Mouse (Mus musculus) activated CD4-positive, CD25-positive, alpha-beta regulatory T cell, adult 4 months (primary cell): ENCODE measurements at regions not wholly inside any gene's neighbourhood (a gene's known extent, or its start where the extent isn't known, plus 50 kb on each side); places are given as distances from the start of the nearest gene placed in this dataset.

Experiments used
- ATAC-seq: one replicate; pipeline ENCODE4 v1.8.0; 2017

GRCm38 (mm10) chr7:129772540-129773331, 181.1 kb downstream of the Wdr11 start:
- no peak for ATAC-seq

DNA sequence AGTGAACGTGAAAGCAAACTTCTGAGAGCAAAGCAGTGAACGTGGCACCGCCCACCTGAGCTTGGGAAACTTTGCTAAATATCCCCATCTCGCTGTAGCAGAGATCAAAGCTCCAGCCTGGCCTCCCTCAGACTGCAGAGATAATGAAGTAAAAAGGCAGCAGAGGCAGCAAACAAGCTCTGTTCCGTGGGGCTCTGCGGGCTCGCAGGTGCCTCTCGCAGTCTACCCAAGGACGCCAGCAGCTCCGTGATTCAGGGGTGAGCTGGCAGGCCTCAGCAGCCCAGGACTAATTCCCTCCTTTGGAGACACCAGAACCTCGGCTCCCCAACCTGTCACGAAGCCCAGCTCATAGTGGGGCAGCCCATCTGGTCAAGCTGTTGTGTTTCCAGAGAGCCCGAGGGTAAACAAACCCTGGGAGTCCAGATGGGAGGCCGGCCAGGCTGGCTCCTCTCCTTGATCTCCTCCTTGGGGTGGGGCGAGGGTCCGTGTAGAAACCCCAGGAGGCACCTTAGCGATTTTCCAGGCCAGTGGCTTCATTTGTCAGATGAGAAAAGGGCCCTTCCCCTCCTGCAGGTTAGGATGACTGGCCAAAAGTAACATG, 182.7 kb downstream of the Wdr11 start:
- ATAC-seq = no peak

DNA sequence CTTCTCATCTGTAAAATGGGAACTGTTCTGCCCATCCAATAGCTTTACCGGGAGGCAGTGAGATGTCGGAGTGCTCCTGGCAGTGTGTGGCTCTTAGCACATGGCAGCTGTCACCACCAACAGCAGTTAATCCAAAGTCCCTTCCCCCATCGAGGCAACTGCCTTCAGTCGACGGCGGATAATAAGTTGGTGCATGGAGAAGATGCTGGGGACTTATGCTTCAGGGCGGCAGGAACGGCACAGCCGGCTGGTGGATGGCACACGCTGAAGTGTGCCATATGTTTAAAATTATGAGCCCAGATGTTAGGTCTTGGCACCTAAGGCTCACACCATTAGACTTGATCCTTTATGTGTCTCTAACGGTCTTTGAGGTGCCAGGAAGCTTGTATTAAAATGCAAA, 183.5 kb downstream of the Wdr11 start:
- ATAC-seq = no peak

GRCm38 (mm10) chr7:129778842-129779421, 187.3 kb downstream of the Wdr11 start:
- ATAC-seq = no peak

GRCm38 (mm10) chr7:129779939-129780338, 188.3 kb downstream of the Wdr11 start:
- ATAC-seq = no peak

DNA sequence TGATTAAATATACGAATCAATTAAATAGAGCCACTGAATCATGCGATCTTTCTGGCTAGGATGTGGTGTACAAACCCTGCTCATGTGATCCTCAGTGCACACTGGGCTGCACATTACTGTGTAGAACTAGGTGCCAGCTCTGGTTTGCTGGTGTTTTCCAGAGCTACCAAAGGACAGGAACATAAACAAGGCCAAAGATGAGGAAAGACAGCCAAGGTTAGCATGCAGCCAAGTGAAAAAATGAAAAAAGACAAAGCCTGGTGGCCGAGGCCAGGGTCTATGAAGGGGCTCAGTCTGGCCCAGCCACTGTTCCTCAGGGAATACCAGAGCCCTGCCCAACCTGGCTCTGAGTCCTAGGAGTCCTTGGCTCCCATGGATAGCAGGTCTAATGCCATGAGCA, 190.1 kb downstream of the Wdr11 start:
- ATAC-seq = no peak

DNA sequence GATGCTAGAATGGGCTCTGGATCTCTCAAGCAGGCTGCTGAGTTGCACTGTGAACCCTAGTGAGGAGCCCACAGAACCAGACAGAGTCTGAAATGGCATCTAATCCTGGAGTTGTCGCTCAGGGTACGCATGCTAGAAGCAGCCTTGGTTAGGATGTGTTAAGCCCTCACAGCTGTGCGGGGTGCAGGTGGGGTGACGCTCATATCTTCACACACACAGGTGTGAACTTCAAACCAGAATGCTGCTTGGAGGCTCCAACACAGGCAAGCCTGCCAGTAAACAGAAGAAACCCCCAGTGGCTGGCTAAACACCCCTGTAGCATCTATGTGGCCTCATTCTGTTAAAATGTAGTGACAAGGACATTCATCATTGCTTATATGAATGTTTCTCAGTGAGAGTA, 193.3 kb downstream of the Wdr11 start:
- ATAC-seq = no peak

GRCm38 (mm10) chr7:129787011-129787410, 195.3 kb downstream of the Wdr11 start:
- ATAC-seq = no peak

- no peak for ATAC-seq
Observed at GRCm38 (mm10) chr7:129787736-129788135, 196.1 kb downstream of the Wdr11 start.

DNA sequence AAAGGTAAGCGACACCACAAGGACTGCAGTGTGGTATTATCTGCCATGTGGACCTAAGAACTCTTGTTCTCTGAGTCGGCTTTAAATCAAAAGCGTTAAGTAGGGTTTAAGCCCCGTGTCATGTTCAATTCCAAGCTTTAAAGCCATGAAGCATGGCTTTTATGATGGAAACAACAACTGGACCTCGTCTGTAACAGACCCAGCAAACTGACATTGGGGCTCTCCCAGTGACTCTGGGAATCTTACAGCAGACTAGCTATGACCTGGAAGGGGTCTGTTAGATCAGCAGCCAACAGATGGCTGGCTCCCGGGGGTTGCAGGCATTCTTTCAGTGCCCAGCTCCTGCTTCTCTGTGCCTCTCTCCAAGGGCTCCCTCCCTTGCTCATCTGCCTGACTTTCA, 197.8 kb downstream of the Wdr11 start:
- ATAC-seq = no peak

DNA sequence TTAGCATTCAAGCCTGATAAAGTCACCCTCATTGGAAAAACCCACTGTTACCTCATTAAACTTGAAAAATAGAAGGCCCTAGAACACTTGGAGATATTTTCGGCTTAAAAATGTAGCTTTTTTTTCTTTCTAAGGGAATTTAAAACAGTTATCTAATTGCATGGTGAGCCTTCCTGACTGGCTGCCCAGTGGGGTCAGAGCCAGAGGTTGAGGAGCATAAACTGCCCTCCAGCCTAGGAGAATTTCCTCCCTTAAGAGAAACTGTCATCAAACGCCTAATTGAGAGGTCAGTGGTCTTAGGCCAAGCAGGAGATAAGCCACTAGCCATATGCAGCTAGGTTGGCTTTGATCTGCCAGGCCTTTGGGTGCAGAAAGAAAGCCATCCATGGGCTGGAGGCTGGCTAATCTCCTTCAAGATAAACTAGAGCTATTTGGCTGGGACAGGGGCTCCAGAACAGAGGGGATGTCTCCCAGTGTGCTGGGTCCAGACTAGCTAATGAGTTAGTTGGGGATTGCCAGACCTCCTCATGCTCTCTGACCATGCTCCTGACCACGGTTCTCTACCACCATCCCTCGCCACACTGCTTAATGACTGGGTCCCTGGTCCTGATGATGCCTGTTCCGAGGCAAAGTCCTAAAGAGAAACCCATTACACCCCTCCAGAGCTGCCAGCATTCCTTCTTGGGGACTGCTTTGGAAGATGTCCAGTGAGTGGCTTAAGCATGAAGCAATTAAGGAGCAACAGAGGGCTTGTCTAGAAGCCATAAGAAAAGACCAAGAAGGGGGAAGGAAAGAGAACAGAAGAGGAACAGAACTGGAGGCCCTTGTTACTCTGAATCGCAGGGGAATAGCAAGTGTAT, 199.2 kb downstream of the Wdr11 start:
- no peak for ATAC-seq

DNA sequence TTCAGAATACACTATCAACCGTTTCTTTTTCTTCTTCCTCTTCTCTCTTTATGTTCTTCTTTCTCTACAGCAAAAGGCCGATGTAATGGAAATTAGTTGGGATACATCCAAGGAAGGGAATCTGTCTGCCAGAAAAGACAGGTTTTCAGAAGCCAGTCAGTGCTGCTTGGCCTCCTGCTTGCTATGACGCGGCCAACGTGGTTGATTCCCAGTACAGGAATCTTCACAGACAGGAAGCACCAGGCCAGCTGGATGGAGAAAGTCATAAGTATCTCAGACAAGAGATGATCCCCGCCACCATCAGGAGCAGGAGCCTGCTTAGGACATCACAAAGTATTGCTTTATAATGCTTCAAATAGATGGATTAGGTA, 199.8 kb downstream of the Wdr11 start:
- no peak for ATAC-seq

GRCm38 (mm10) chr7:129793733-129794132, 202.1 kb downstream of the Wdr11 start:
- no peak for ATAC-seq

GRCm38 (mm10) chr7:129794276-129794675, 202.6 kb downstream of the Wdr11 start:
- no peak for ATAC-seq

- no peak for ATAC-seq
Observed at GRCm38 (mm10) chr7:129798525-129798924, 206.9 kb downstream of the Wdr11 start.

DNA sequence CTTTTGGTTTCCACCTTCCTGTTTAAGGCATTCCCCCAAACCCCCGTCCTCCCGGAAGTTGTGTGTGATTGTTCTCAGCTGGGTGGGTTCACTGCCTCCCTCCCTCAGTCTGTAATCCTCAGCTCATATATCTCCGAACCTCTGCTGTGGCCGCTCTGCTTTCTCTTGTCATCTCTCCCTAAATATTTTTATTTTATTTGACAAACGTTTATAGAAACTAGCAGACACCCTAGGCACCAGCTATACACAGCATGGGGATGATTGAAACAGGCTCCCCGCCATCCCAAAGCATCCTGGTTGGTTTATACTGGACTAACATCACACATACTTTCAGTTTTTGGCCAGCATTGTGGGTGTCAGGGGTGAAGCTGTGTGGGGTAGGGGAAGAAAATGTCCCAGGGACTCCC, 208.8 kb downstream of the Wdr11 start:
- ATAC-seq = no peak

- ATAC-seq = no peak
Observed at GRCm38 (mm10) chr7:129801431-129801847, 209.8 kb downstream of the Wdr11 start.

DNA sequence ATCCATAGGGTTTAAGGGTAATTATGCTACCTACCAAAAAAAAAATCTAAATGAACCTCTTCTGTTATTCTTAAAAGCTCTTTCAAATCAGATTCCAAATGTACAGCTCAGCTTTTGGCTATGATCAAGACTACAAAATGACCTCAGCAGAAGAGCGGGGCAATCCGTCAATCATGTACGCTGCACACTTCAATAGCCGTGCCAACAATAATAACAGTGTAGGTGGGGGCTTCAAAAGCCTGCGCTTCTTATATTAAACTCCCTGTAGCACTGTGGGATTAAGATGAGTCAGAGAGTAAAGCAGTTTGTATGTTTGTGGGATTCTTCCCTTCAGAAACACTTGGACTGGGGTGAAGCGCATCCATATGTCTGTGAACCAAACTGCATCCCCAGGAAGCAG, 210.5 kb downstream of the Wdr11 start:
- ATAC-seq = no peak

DNA sequence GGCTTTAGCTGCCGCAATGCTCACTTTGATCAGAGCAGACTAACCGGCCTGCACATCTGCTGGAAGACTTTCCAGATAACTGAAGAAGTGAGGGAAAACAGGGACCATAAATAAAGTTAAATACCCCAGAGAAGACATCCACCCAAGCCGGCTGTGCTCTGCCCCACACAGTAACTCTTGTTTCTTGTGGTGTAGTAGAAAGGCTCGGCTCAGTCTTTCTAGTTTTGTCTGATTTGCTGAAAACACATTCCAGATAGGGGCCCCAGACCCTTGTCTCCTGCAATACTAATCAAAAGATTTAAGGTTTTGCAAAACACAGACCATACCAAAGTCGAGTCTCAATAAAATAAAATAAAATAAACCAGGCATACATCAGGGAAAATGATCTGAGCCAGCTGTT, 213.7 kb downstream of the Wdr11 start:
- no peak for ATAC-seq

- no peak for ATAC-seq
Observed at GRCm38 (mm10) chr7:129810141-129810540, 218.5 kb downstream of the Wdr11 start.

GRCm38 (mm10) chr7:129810565-129810964, 218.9 kb downstream of the Wdr11 start:
- ATAC-seq = no peak

DNA sequence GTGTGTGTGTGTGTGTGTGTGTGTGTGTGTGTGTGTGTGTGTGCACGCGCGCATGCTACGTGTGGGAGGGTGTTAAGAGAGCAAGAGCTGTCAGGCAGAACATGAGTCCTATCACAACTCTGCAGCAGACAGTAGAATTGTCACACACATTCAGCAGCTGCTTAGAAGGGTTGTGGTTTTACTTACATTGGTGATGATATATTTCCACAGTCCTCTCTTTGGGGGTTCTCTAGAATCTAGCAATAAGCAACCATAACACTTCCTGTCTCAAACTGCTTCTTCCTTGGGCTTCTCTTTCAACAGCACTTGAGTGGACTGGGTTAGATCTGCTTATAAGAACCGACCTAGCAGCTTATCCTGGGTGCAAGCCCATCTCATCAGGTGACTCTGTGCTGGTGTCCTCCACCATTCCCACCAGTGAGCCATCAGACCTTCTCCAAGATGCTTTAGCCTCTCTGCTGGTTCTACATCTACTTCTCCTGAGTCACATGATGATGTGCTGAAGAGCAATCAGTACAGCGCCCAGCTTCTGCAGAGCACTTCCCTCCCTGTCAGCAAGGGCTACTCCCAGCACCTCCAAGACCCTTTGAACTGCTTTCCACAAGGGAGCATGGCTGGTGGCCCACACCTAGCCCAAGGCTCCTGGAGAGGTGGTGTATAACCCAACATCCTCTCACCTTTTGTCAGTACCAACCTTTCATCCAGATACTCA, 222.6 kb downstream of the Wdr11 start:
- ATAC-seq = peak; percentile 23

DNA sequence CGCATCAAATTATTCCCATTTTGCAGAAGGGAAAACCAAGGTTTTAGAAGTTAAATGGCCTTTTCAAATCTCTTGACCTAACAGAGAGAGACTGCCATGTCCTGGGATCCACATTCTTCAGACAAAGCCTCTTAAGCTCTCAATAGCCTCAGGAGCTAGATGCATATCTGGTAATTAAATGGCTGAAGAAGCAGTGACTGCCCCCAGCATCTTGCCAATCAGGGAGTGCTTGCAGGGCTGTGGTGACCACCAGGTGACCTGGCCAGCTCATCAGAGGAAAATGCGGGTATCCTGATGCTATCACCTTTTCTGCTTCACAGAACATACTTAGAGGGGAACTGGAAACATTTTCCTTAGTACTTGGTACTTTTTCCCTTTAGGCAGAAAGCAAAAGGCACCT, 227.2 kb downstream of the Wdr11 start:
- ATAC-seq = no peak
